Mouse (Mus musculus): Measurements from ENCODE around the gene D1Ertd622e.

Gene D1Ertd622e

DNA sequence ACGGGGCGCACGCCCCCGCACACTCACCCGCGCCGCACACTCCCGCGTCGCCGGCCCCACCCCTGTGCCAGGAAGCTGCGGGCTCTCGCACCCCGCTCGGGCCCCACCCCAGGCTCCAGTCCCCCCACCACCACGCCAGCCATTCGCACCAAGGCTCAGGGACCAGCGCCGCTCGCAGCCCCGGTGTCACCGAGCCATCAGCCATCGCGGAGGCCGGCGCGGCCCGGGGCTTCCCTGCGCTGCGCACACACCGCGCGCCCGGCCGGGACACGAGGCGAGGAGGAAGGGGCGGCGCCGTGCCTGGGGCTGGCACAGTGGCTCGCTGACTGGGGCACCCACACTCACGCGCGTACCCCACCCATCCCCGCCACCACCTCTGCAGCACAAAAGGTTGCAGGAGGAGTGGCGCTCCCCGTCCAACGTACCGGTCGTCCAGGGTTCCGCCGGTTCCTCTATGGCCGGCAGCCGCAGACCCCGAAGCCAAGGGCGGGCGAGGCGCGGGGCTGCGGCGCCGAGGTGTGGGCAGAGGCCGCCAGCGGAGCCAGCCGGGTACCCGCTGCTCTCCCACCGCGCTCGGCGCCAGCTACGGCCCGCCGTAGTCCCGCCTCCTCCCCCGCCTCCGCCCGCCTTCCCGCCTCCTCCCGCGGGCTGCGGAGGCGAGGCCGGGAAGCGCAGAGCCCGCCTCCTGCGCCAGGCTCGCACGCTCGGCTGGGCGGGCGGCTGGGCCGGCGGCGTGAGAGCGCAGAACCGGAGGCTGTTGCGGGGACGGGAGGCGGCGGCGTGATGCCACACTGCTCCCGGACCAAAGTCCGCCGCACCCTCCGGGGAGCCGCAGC lies at the start of gene D1Ertd622e:
Gene D1Ertd622e, minus strand, starts transcription at position 669 of the 836 bp plus-strand sequence.
- peak; percentile 69 for DNase-seq (ENCODE audit: low read depth, low spot score)

DNA sequence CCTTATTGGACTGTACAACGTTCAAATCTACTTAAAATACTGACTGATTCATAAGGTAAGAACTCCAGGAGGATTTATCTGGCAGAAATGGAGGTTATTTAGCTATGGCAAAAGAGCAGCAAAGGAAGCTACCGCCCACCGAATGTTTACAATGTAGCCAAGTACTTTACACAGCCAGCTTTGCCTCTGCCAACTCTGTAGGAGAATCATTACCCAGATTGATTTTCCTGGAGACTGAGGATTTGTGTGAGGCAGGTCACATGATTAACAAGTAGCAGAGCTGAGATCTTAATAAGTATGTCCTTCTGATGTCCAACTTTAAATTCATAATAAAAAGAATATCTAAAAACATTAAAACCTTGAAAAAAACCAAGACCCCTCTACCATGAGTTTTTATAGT lies 48.6 kb upstream of the D1Ertd622e start:
- no peak for DNase-seq (ENCODE audit: low read depth, low spot score)

DNA sequence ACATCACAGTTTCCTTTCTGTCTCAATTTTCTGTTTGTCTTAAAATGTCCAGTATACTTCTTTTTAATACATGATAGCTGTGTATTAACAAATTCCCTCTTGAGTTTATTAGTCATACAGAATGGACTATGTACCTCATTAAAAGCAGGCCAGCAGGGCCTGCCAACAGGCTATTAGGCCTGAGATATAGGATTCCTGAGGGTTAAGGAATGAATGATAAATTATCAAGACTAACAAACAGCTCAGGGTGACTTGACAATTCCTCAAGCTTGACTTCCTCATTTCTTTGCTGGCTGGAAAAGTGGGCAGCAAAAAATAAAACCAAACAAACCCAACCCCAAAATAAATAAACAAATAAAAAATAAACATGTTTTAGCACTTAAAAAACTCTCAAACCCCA lies 43.5 kb upstream of the D1Ertd622e start:
- no peak for DNase-seq (ENCODE audit: low read depth, low spot score)

DNA sequence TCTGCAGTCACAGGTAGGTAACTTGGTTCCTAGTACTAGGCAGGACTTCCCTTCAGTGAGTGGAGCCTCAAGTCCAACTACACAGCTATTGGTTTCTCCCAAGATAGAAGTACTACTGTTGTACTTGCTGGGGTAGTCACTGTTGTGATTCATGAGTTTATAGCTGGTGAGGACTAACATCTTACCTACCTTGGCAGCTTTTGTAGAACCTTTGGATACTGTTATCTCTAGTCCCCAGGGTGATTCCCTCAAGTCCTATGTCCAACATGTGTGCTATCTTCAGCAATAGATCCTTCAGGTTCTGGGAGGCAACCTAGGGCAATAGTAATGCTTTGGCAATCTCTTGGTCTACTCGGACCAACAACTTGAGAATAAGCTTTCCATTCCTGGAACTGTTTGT lies 42.8 kb upstream of the D1Ertd622e start:
- no peak for DNase-seq (ENCODE audit: low read depth, low spot score)

DNA sequence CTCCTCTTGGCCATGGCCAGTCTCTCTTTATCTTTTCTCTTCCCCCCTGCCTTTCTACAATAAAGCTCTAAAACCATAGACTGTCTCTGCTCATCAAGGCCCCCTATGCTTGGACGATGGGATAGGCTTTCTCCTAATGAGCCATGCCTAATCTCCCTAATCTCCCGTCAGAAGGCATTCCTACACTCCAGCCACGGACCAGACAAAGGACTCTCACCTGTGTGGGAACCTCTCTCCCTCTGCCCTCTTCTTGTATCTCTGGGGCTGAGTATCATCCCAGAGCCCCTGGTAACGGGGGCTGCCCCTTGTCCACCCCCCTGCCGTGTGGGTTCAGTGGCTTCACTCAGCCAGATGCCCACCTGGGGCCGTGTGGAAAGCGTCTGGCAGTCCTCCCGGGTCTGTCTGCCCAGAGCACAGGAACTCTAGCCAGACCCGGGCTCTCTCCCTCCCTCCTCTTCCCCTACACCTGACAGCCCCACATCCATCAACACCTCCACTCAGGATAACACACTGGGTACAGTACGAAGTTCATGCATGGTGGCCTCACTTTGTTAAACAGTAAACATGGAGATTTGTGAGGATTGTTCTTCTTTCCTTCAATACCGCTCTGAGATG lies 37.2 kb upstream of the D1Ertd622e start:
- DNase-seq (ENCODE audit: low read depth, low spot score) = no peak

DNA sequence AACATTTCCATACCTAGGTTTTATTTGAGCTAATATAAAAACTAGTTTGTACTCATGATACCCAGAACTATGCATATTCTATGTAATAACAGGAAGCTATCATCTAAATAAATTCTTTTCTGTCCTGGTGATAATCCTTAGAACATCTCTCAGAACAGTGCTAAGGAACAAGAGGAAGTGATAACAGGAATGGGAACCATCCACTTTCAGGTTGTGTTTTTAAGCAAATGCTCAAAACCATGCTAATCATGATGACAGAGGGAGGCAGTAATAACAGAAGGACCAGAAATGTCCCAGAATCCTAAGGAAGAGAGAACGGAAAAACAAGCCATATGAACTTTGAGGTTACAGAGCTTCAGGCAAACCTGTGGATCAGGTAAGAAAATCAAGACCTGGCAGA lies 35.4 kb upstream of the D1Ertd622e start:
- DNase-seq (ENCODE audit: low read depth, low spot score) = no peak

DNA sequence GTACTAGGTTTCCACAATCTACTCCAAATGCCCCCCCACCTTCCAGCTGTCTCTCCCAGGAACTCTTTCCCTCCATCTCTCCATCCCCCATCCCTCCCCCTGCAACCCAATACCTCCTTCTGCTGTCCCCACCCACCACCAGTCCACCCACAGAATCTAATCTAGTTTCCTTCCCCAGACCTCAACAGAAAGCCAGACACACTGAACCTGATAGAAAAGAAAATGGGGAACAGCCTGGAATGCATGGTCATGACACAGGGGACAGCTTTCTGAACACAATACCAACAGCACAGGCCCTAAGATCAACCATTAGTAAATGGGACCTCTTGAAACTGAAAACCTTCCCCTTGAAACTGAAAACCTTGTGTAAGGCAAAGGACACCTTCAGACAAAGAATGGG lies 32.0 kb upstream of the D1Ertd622e start:
- no peak for DNase-seq (ENCODE audit: low read depth, low spot score)

DNA sequence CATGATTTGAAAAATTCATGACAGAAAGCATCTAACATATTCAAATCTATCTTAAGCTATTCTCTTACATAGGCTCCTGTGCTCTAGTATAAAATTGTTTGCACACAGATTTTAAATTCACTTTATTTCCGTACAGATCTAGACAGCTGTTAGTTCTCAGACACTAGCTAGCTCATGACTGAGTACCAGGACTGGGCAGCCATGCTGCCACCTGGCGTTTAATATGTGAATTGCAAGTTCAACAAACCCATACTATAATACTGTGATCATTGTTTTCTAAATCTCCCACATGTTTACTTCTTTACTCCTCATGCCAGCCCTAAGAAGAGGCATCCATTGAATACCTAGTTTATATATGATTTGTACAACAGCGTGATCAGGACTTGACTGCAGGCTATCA lies 26.9 kb upstream of the D1Ertd622e start:
- peak; percentile 63 for DNase-seq (ENCODE audit: low read depth, low spot score)

DNA sequence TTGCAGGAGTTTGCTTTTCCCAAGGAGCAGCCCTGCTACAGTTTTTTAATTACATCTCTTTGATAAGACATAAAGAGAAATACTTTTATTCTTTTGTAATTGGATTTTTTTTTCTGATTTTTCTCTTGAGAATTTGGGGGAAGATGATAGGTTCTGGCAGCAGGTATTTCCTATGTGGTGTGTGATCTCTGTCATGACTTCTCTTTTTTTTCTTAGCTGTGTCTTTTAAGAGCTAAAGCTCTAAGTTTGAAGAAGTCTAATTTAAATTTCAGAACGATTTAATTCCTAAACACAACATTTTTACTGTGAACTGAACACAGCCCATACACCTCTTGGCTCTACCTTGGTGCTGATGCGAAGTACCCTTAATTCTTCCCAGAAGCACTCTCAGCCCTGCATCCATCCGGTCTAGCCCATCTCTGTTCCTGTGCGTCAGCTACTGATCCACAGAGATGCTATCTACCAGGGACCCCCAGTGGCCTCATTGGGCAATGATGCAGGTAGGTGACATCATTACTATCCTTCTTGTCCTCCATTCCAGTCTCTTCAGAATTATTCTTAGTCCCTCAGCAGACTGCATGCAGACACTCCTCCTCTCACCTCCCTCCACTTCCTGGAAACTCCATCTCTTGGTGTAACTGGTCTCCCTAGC lies 14.8 kb upstream of the D1Ertd622e start:
- no peak for DNase-seq (ENCODE audit: low read depth, low spot score)

DNA sequence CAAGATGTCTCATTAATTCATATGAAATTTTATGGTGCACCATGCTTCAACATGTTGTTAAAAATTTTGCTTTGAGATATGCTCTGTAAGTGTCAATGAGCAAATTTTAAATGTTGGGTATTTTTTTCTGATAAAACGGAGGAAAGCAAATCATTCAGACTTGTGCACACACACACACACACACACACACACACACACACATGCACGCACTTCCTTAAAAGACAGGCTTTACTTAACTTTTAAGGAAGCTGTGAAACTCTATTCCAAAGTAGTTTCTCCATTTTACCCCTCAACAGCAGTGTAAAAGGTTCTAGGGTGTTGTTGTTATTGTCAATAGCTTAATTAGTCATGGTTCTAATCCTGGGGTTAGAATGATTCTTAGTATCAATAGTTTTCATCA lies 14.2 kb upstream of the D1Ertd622e start:
- no peak for DNase-seq (ENCODE audit: low read depth, low spot score)

DNA sequence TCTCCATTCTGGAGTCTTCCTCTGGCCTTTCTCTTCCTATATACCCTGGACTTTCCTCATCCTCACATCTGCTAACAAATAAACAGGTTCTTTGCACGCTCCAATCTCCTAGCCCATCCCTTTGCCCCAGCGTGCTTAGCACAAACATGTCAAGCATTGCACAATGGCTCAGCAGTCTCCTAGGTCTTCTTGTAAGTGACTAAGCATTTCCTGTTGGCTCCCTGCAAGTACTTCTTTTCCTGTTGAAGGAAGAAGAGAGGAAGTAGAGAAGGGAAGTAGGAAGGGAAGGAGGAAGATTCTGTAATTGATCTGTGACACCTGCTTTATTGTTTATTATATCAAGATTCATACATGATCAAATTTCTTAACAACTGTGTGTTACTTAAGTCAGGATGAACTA lies 11.0 kb upstream of the D1Ertd622e start:
- no peak for DNase-seq (ENCODE audit: low read depth, low spot score)

DNA sequence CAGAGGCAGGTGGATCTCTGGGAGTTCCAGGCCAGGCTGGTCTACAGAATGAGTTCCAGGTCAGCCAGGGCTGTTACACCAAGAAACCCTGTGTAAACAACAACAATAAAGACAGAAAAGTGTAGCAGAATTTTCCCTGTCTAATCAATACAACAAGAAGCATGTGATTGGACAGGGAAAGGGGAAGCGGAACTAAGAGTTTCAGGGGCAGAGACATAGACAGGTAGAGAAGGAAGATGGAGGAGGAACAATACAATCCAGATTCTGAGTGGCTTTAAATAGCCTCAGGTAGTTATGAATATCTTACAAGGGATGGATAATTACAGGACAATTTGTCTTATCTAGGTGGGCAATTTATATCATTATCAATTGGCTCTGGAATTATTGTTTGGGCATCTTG lies 5.4 kb upstream of the D1Ertd622e start:
- no peak for DNase-seq (ENCODE audit: low read depth, low spot score)

DNA sequence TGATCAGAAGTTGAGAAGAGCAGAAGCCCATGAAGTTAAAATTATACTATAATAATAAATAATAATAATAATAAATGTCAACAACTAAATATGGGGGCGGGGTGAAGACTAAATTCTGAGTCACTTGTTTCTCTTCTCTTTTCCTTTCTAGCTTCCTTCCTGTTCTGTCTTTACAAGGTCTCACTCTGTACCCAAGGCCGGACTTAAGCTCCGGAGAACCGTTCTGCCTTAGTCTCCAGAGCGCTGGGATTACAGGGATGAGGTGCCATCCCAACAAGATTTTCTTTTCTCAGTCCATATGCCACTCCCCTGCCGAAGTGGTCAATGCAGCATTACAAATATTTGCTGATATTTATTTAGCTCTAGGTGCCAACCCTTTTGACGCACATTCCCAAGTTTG lies 450 bp upstream of the D1Ertd622e start:
- DNase-seq (ENCODE audit: low read depth, low spot score) = no peak

DNA sequence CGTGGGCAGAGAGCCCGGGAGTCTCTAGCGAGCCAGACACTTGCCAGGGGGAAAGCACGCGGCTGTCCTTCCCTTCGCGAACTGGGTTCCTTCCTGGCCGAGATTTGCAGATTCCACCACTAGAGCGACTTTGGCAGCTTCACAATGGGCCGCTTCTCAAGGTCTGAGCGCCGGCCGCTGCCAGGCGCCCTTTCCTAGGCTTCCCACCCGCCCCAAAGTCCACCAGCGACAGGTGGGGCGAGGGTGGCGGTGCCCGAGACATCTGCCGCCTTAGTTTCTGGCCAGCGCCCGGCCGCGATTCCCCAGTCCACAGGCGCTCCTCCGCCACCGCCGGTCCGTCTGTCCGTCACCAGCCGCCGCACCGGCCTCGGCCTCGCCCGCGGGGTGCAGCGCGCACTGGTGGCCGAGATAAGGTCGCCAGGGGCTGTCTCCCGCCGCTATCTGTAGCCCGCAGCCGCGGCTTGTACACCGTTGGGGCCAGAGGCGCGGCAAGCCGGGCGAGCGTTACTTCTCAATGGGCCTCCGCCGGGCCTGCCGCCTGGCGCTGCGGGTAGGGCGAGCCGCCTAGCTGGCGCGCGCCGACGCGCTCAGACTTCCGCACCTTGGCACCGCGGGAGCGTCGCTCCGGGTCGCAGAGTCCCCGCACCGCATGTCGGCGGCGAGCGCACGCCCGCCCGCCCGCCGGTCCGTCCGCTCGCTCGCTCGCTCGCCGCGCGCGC lies 1.0 kb downstream of the D1Ertd622e start:
- DNase-seq (ENCODE audit: low read depth, low spot score) = peak; percentile 73

DNA sequence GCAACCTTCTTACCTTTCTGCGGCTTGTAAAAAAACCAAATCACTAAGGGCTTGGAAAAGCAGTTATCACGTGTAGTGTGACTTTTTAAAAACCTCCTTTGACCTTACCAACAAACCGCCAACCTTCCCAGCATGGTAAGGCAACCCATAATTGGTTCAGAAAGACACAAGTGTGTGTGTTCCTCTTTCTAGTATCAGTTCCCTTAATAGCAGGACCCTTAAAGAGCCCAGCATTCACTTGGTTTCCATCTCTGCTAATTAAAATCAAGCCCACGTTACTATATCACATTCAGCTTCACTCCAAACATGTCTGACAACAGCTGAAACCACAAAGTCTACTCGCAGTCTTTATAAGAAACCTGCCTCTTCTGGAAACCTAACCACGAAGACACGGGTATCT lies 2.5 kb downstream of the D1Ertd622e start:
- DNase-seq (ENCODE audit: low read depth, low spot score) = no peak

DNA sequence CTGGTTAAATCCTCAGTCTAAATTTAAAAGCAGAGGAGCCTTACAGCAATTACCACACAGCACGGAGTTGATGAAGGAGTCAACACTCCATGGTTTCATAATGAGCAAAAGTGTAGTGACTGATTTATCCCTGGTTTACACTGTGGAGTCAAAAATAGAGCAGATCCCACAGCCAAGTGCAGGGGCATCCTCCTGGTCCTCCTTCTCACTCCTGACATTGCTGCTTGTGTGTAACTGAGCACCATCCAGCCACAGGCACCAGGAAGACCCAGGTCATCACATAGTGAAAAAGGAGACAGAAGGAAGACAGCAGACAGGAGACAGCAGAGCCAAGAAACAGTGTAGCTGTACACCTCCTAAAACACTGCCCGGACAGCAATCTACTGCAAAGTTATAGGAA lies 4.1 kb downstream of the D1Ertd622e start:
- no peak for DNase-seq (ENCODE audit: low read depth, low spot score)

DNA sequence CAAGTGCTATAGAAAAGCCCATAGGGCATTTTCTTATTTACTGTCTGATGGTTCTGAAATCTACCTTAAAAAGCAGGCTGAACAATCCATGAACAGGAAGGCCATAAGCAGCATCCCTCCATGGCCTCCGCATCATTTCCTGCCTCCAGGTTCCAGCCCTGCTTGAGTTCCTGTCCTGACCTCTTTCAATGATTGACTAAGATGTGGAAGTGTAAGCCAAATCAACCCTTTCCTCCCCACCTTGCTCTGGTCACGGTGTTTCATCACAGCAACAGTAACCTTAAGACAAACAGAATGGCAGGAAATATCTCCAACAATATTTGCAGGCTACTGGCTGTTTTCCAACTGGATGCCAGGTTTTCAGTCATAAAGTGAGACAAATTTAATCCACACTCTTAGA lies 4.7 kb downstream of the D1Ertd622e start:
- DNase-seq (ENCODE audit: low read depth, low spot score) = no peak

DNA sequence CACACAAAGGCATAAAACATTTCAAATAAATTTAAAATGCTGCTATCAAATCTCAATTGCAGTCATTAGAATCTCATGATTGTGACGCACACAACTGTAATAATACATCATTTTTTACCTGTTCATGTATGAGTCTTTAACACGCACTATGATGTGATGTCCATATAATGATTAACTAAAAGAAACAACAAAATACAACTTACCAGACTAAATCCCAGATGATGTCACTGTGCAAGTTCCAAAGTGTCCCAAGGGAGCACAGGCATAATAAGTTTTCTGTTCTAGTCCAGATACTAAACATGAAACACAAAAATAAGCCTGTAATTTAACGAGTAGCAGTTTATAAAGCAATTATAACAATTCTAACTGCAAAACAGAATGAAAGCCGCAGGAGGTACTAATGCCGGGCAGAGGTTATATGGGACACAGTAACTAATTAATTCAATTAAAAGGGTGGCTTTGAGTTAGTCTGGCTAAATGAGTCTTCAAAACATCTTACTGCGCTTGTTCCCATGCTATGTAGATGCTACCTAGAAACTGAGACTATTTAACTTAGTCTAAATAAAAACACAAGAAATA lies 7.4 kb downstream of the D1Ertd622e start:
- no peak for DNase-seq (ENCODE audit: low read depth, low spot score)

DNA sequence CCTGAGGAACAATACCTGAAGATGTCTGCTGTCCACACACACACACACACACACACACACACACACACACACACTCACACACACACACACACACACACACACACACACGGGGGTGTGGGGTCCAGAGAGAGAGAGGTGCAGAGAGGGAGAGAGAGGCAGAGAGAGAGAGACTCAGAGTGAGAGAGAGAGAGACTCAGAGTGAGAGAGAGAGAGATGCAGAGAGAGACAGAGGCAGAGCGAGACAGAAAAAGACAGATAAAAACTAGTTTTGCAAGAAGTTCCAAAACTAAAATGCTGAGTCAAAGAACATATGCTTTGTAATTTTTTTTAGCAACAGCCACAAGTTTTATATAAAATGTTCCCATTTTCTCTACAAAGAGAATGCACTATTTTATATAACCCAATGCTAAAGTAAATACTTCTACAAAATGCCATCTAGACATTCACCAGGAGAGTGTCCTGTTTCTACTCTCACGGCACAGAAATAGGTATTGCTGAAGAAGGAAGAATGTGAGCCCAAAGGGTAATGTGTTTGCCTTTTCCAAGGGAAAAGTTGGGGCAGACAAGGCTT lies 11.2 kb downstream of the D1Ertd622e start:
- DNase-seq (ENCODE audit: low read depth, low spot score) = no peak

DNA sequence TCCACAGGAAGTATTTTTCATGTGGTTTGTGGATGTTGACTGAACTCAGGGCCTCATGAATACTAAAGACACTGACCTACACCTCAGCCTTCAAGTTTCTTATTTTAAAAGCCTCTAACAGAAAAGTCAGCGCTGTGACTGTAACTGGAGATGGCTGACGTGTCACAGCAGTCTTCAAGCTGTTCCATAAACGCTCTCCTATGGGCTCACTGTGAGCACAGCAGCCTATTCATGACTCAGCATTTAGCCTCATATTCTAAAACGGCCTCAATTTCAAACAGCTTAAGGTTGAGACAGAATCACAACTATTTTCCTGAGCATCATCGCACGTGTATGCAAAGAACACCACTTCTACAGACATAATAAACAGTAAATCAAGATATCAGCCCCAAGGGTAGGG lies 11.8 kb downstream of the D1Ertd622e start:
- DNase-seq (ENCODE audit: low read depth, low spot score) = no peak

DNA sequence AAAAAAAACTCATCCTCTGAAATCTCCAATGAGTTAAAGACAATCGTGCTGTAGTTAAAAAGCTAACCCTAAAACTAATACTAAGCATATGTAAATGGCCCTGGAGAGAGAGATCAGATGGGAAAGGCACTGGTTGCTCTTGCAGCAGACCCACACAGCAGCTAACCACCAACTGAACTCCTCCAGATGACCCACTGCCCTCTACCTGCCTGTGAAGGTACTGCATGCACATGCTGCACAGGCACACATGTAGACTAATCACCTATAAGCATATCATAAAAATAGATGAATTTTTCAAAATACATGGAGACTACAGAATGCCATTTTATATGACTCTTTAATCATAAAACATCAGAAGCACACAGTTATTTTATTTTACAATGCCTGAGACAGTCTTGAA lies 14.8 kb downstream of the D1Ertd622e start:
- no peak for DNase-seq (ENCODE audit: low read depth, low spot score)

DNA sequence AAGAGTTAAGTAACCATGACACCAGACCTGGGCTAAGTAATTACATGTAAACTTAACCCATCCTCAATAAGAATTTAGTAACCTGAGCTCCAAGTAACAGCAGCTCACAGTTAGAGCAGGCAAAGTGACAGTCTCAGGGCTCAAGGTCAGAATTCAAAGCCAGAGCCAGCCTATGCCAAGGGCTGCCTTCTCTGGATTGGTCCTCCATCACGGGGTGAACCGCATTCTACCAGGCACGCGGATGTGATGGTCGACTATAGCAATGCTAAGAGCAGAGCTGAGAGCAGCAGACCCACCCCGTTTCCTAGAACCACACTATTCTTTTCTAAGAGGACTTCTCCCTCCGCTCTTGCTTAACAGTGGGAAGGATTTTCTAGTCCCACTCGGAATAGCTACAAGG lies 27.8 kb downstream of the D1Ertd622e start:
- DNase-seq (ENCODE audit: low read depth, low spot score) = no peak
